Mouse (Mus musculus) C2C12 (cell line): ENCODE results near the gene Pip5kl1. TPM values are rescaled to one million over a fixed set of nuclear protein-coding genes. Genes with fewer than 3 reads are reported as not detected.

Experiments
- H3K27me3 ChIP-seq: one replicate; pipeline ENCODE4 v1.6.1; 2011; ENCODE audit not compliant: control insufficient read depth, insufficient read depth, insufficient read length
- H3K36me3 ChIP-seq: one replicate; pipeline ENCODE4 v1.6.1; 2011; ENCODE audit not compliant: control insufficient read depth, insufficient read depth
- H3K4me3 ChIP-seq: one replicate; pipeline ENCODE4 v1.5.1; 2011; ENCODE audit warnings: mild to moderate bottlenecking, control low read depth; ENCODE audit not compliant: poor library complexity, insufficient read depth, severe bottlenecking
- H3K79me2 ChIP-seq: one replicate; pipeline ENCODE4 v1.6.1; 2011; ENCODE audit not compliant: control insufficient read depth, insufficient read depth
- H3K79me3 ChIP-seq: one replicate; pipeline ENCODE4 v1.6.1; 2011; ENCODE audit warnings: low read depth, control low read depth
- H3ac ChIP-seq: one replicate; pipeline ENCODE3; 2011; ENCODE audit warnings: low read depth; ENCODE audit not compliant: control insufficient read depth, insufficient read length
- CEBPB ChIP-seq: IDR thresholded peaks from one replicate; pipeline ENCODE4 v1.6.1; 2011; ENCODE audit warnings: low read depth, mild to moderate bottlenecking, control low read depth, moderate library complexity
- CTCF ChIP-seq: IDR thresholded peaks from one replicate; pipeline ENCODE4 v1.5.1; 2011; ENCODE audit not compliant: control insufficient read depth, insufficient read depth, insufficient read length
- FOSL1 ChIP-seq: IDR thresholded peaks from one replicate; pipeline ENCODE4 v1.8.0; 2011; ENCODE audit warnings: mild to moderate bottlenecking, low read length; ENCODE audit not compliant: poor library complexity, insufficient read depth, severe bottlenecking
- MAX ChIP-seq: IDR thresholded peaks from one replicate; pipeline ENCODE4 v1.6.1; 2011; ENCODE audit warnings: mild to moderate bottlenecking, control low read depth
- MYOD1 ChIP-seq: IDR thresholded peaks from one replicate; pipeline ENCODE4 v1.6.1; 2011; ENCODE audit warnings: low read depth; ENCODE audit not compliant: control insufficient read depth, insufficient read length
- MYOG ChIP-seq: IDR thresholded peaks from one replicate; pipeline ENCODE4 v1.6.1; 2011; ENCODE audit not compliant: control insufficient read depth, insufficient read length; ENCODE audit errors: extremely low read depth
- USF1 ChIP-seq: IDR thresholded peaks from one replicate; pipeline ENCODE4 v1.6.1; 2011; ENCODE audit warnings: low read depth, mild to moderate bottlenecking, control low read depth, moderate library complexity
- polyA plus RNA-seq: library from polyadenylated mRNA; unstranded; fragments of >200 nt; fragmentation: generic; extraction: Trizol; gene quantifications from one replicate; pipeline ENCODE4 v1.2.1, GENCODE M21; 2012; ENCODE audit warnings: missing spikeins

Pip5kl1 gene
- polyA plus RNA-seq, 1 experiment = 0.05 TPM

GRCm38 (mm10) chr2:32534061-32534732 is 40.4 kb upstream of the Pip5kl1 start:
- Histone ChIP-seq H3K27me3 (no peaks in the 10 kb centered on the region), H3K36me3 (no peaks in the 10 kb centered on the region), H3ac (no peak overlapping the region), H3K79me2 (no peaks in the 10 kb centered on the region), H3K4me3 (peak overlapping the region; percentile 55), H3K79me3 (no peaks in the 10 kb centered on the region)
- TF ChIP-seq MYOD1 (no peak), USF1 (no peak), FOSL1 (no peak), MAX (no peak), MYOG (no peak), CTCF (no peak), CEBPB (no peak)

GRCm38 (mm10) chr2:32534733-32535471 is 39.7 kb upstream of the Pip5kl1 start, which contains the start of gene Fam102a:
TSS of gene Fam102a (plus strand) at chr2:32535332.
- Histone ChIP-seq H3K27me3 (no peaks in the 10 kb centered on the region), H3K36me3 (no peaks in the 10 kb centered on the region), H3K79me2 (no peaks in the 10 kb centered on the region), H3K4me3 (peak within 1 kb of the TSS; percentile 55), H3ac (peak within 1 kb of the TSS; percentile 90), H3K79me3 (no peaks in the 10 kb centered on the region)
- no peak for TF ChIP-seq USF1
- TF ChIP-seq MAX = peak; percentile 3

- no peaks in the 10 kb centered on the region for H3K36me3 ChIP-seq
- TF ChIP-seq CTCF (no peak), MAX (no peak), FOSL1 (no peak), MYOD1 (no peak), CEBPB (no peak), USF1 (no peak), MYOG (no peak)
- peak overlapping the region; percentile 55 for H3K4me3 ChIP-seq
- H3K27me3 ChIP-seq = no peaks in the 10 kb centered on the region
- H3K79me3 ChIP-seq = no peaks in the 10 kb centered on the region
- H3ac ChIP-seq = peak overlapping the region; percentile 90
- no peaks in the 10 kb centered on the region for H3K79me2 ChIP-seq
Measured at GRCm38 (mm10) chr2:32535501-32535991, 39.1 kb upstream of the Pip5kl1 start.

- Histone ChIP-seq H3K79me3 (no peaks in the 10 kb centered on the region), H3K27me3 (no peaks in the 10 kb centered on the region), H3K4me3 (peak overlapping the region; percentile 55), H3ac (peak overlapping the region; percentile 43), H3K36me3 (no peaks in the 10 kb centered on the region), H3K79me2 (no peaks in the 10 kb centered on the region)
- TF ChIP-seq FOSL1 = no peak
- TF ChIP-seq CEBPB = no peak
Measured at GRCm38 (mm10) chr2:32536086-32536633, 38.4 kb upstream of the Pip5kl1 start.

- no peaks in the 10 kb centered on the region for H3K36me3 ChIP-seq
- no peaks in the 10 kb centered on the region for H3K79me2 ChIP-seq
- no peaks in the 10 kb centered on the region for H3K27me3 ChIP-seq
- H3K4me3 ChIP-seq = no peak overlapping the region
- no peak for TF ChIP-seq FOSL1
- no peak for TF ChIP-seq USF1
- TF ChIP-seq CTCF = no peak
- no peak overlapping the region for H3ac ChIP-seq
- H3K79me3 ChIP-seq = no peaks in the 10 kb centered on the region
Measured at GRCm38 (mm10) chr2:32536634-32537359, 37.8 kb upstream of the Pip5kl1 start.

GRCm38 (mm10) chr2:32537360-32537905 is 37.2 kb upstream of the Pip5kl1 start:
- TF ChIP-seq MYOG = no peak
- TF ChIP-seq CEBPB = no peak
- TF ChIP-seq USF1 = no peak
- TF ChIP-seq FOSL1 = no peak
- TF ChIP-seq MAX = no peak
- TF ChIP-seq MYOD1 = no peak
- no peak for TF ChIP-seq CTCF

More at GRCm38 (mm10) chr2:32537360-32537905, 37.2 kb upstream of the Pip5kl1 start:
- H3K4me3 ChIP-seq = no peak overlapping the region
- H3K79me3 ChIP-seq = no peaks in the 10 kb centered on the region
- H3K27me3 ChIP-seq = no peaks in the 10 kb centered on the region
- H3K79me2 ChIP-seq = no peaks in the 10 kb centered on the region
- H3ac ChIP-seq = no peak overlapping the region
- H3K36me3 ChIP-seq = no peaks in the 10 kb centered on the region
